Mouse (Mus musculus) hindbrain, embryonic 12.5 days (tissue): ENCODE data around the gene Iqgap2. TPM values are rescaled to one million over a fixed set of nuclear protein-coding genes. Genes with fewer than 3 reads are reported as not detected.

ENCODE experiments used
- ATAC-seq: fragments of 200-750 bp; cut with Nextera tagmentation; 2 replicates; pipeline ENCODE4 v1.8.0; 2017; ENCODE audit warnings: moderate TSS enrichment; ENCODE audit not compliant: low FRiP score
- H3K27ac ChIP-seq: fragments of 300-500 bp; sonication (generic); 2 replicates; pipeline ENCODE4 v1.5.1; 2016; ENCODE audit warnings: mild to moderate bottlenecking
- H3K27me3 ChIP-seq: fragments of 300-500 bp; sonication (generic); 2 replicates; pipeline ENCODE4 v1.6.1; 2016; ENCODE audit warnings: mild to moderate bottlenecking
- H3K36me3 ChIP-seq: fragments of 300-500 bp; sonication (generic); 2 replicates; pipeline ENCODE4 v1.6.1; 2016; ENCODE audit warnings: mild to moderate bottlenecking
- H3K4me1 ChIP-seq: fragments of 300-500 bp; sonication (generic); 2 replicates; pipeline ENCODE4 v1.6.1; 2016
- H3K4me2 ChIP-seq: fragments of 300-500 bp; sonication (generic); replicated peaks from 2 replicates; pipeline ENCODE4 v1.6.1; 2016; ENCODE audit warnings: mild to moderate bottlenecking
- H3K4me3 ChIP-seq: fragments of 300-500 bp; sonication (generic); 2 replicates; pipeline ENCODE4 v1.5.1; 2016; ENCODE audit warnings: mild to moderate bottlenecking
- H3K9ac ChIP-seq: fragments of 300-500 bp; sonication (generic); 2 replicates; pipeline ENCODE4 v1.6.1; 2016; ENCODE audit warnings: mild to moderate bottlenecking, moderate library complexity
- H3K9me3 ChIP-seq: fragments of 300-500 bp; sonication (generic); replicated peaks from 2 replicates; pipeline ENCODE4 v1.6.1; 2016; ENCODE audit warnings: mild to moderate bottlenecking
- WGBS: fragments of 180-500 bp; shearing (Covaris S2); methylation state at CpG from one replicate; pipeline ENCODE4 v1.1.7; 2016; 5-methylcytosine and 5-hydroxymethylcytosine counted together
- polyA plus RNA-seq: library from polyadenylated mRNA; unstranded; fragments of >200 nt; fragmentation: Nextera tagmentation; extraction: Ambion mirVana; gene quantifications from 2 replicates; pipeline ENCODE4 v1.2.1, GENCODE M21; 2016

Gene Iqgap2
- polyA plus RNA-seq, 1 experiment from 2014 or later, result 14.0 TPM

GRCm38 (mm10) chr13:95715356-95715755 is 176.4 kb downstream of the Iqgap2 start:
- no peak for ATAC-seq
- WGBS, result 86% methylated on average over 4 of the region's 4 CpGs

GRCm38 (mm10) chr13:95714271-95714975 is 177.3 kb downstream of the Iqgap2 start:
- no peak overlapping the region for H3K27ac ChIP-seq
- H3K27me3 ChIP-seq, result no peaks in the 10 kb centered on the region
- H3K9ac ChIP-seq, result no peak overlapping the region
- H3K4me2 ChIP-seq, result no peak overlapping the region
- no peaks in the 10 kb centered on the region for H3K9me3 ChIP-seq
- no peak overlapping the region for H3K4me3 ChIP-seq
- H3K4me1 ChIP-seq, result no peaks in the 10 kb centered on the region
- no peak for ATAC-seq
- WGBS, result 70% methylated on average over 3 of the region's 3 CpGs
- H3K36me3 ChIP-seq, result no peaks in the 10 kb centered on the region

More at GRCm38 (mm10) chr13:95715356-95715755, 176.4 kb downstream of the Iqgap2 start:
- Histone ChIP-seq H3K4me1 (0 out of 2 replicates have a peak, but pooled peaks cover 2% of the 10 kb centered on the region), H3K27ac (no peak overlapping the region), H3K9ac (no peak overlapping the region), H3K4me3 (no peak overlapping the region), H3K36me3 (no peaks in the 10 kb centered on the region), H3K27me3 (no peaks in the 10 kb centered on the region), H3K9me3 (no peaks in the 10 kb centered on the region), H3K4me2 (no peak overlapping the region)

- WGBS, result 93% methylated on average over 9 of the region's 9 CpGs
Measured at GRCm38 (mm10) chr13:95712570-95713268, 179.0 kb downstream of the Iqgap2 start.

GRCm38 (mm10) chr13:95712054-95712453 is 179.7 kb downstream of the Iqgap2 start:
- no peak for ATAC-seq

More at GRCm38 (mm10) chr13:95712570-95713268, 179.0 kb downstream of the Iqgap2 start:
- Histone ChIP-seq H3K36me3 (no peaks in the 10 kb centered on the region), H3K27ac (no peak overlapping the region), H3K4me1 (no peaks in the 10 kb centered on the region), H3K4me3 (no peak overlapping the region), H3K27me3 (no peaks in the 10 kb centered on the region), H3K9me3 (no peaks in the 10 kb centered on the region), H3K9ac (no peak overlapping the region), H3K4me2 (no peak overlapping the region)
- ATAC-seq, result no peak

GRCm38 (mm10) chr13:95705589-95705988 is 186.1 kb downstream of the Iqgap2 start:
- no peaks in the 10 kb centered on the region for H3K27me3 ChIP-seq
- 94% methylated on average over 6 of the region's 6 CpGs for WGBS
- H3K4me1 ChIP-seq, result no peaks in the 10 kb centered on the region
- no peak overlapping the region for H3K4me3 ChIP-seq
- no peak overlapping the region for H3K9ac ChIP-seq
- H3K9me3 ChIP-seq, result no peaks in the 10 kb centered on the region
- H3K27ac ChIP-seq, result no peak overlapping the region
- H3K36me3 ChIP-seq, result no peaks in the 10 kb centered on the region
- no peak for ATAC-seq
- no peak overlapping the region for H3K4me2 ChIP-seq

More at GRCm38 (mm10) chr13:95712054-95712453, 179.7 kb downstream of the Iqgap2 start:
- Histone ChIP-seq H3K4me1 (no peaks in the 10 kb centered on the region), H3K9ac (no peak overlapping the region), H3K27me3 (no peaks in the 10 kb centered on the region), H3K27ac (no peak overlapping the region), H3K36me3 (no peaks in the 10 kb centered on the region), H3K9me3 (no peaks in the 10 kb centered on the region), H3K4me2 (no peak overlapping the region), H3K4me3 (no peak overlapping the region)

GRCm38 (mm10) chr13:95703376-95703775 is 188.3 kb downstream of the Iqgap2 start:
- Histone ChIP-seq H3K9ac (no peak overlapping the region), H3K36me3 (no peaks in the 10 kb centered on the region), H3K4me3 (no peak overlapping the region), H3K4me1 (no peaks in the 10 kb centered on the region), H3K9me3 (no peaks in the 10 kb centered on the region), H3K27me3 (no peaks in the 10 kb centered on the region), H3K4me2 (no peak overlapping the region), H3K27ac (no peak overlapping the region)
- no peak for ATAC-seq
- 79% methylated on average over 5 of the region's 5 CpGs for WGBS

- Histone ChIP-seq H3K27ac (no peak overlapping the region), H3K4me3 (no peak overlapping the region), H3K36me3 (no peaks in the 10 kb centered on the region), H3K27me3 (no peaks in the 10 kb centered on the region), H3K9me3 (no peaks in the 10 kb centered on the region), H3K4me1 (no peaks in the 10 kb centered on the region), H3K4me2 (no peak overlapping the region), H3K9ac (no peak overlapping the region)
- no peak for ATAC-seq
- WGBS, result 58% methylated on average over 6 of the region's 6 CpGs
Measured at GRCm38 (mm10) chr13:95697874-95698273, 193.8 kb downstream of the Iqgap2 start.

- no peak within 1 kb of the TSS for H3K9ac ChIP-seq
- no peak within 1 kb of the TSS for H3K27ac ChIP-seq
- ATAC-seq, result no peak
- 65% methylated on average over 4 of the region's 4 CpGs for whole genome bisulfite sequencing
- no peaks in the 10 kb centered on the region for H3K9me3 ChIP-seq
- no peaks in the 10 kb centered on the region for H3K4me1 ChIP-seq
- H3K4me3 ChIP-seq, result no peak within 1 kb of the TSS
- H3K36me3 ChIP-seq, result no peaks in the 10 kb centered on the region
- no peak within 1 kb of the TSS for H3K4me2 ChIP-seq
- H3K27me3 ChIP-seq, result no peaks in the 10 kb centered on the region
Measured at GRCm38 (mm10) chr13:95696654-95697163, 195.0 kb downstream of the Iqgap2 start, which contains the start of gene F2rl2. F2rl2 (plus strand) TSS chr13:95696853.

- 88% methylated on average over 9 of the region's 9 CpGs for WGBS
- Histone ChIP-seq H3K27me3 (no peaks in the 10 kb centered on the region), H3K36me3 (no peaks in the 10 kb centered on the region), H3K4me3 (no peak overlapping the region), H3K27ac (no peak overlapping the region), H3K4me1 (no peaks in the 10 kb centered on the region), H3K4me2 (no peak overlapping the region), H3K9me3 (no peaks in the 10 kb centered on the region), H3K9ac (no peak overlapping the region)
- no peak for ATAC-seq
Measured at GRCm38 (mm10) chr13:95696120-95696653, 195.5 kb downstream of the Iqgap2 start.

GRCm38 (mm10) chr13:95692201-95692600 is 199.5 kb downstream of the Iqgap2 start:
- ATAC-seq, result no peak
- WGBS, result 87% methylated on average over 8 of the region's 8 CpGs
- no peaks in the 10 kb centered on the region for H3K27me3 ChIP-seq

GRCm38 (mm10) chr13:95688576-95688975 is 203.1 kb downstream of the Iqgap2 start:
- Histone ChIP-seq H3K9ac (no peak overlapping the region), H3K4me1 (no peaks in the 10 kb centered on the region), H3K9me3 (no peaks in the 10 kb centered on the region), H3K36me3 (no peaks in the 10 kb centered on the region), H3K27me3 (no peaks in the 10 kb centered on the region), H3K27ac (no peak overlapping the region), H3K4me3 (no peak overlapping the region), H3K4me2 (no peak overlapping the region)
- WGBS, result 83% methylated on average over 1 of the region's 1 CpGs
- no peak for ATAC-seq

More at GRCm38 (mm10) chr13:95692201-95692600, 199.5 kb downstream of the Iqgap2 start:
- no peak overlapping the region for H3K4me2 ChIP-seq
- no peaks in the 10 kb centered on the region for H3K4me1 ChIP-seq
- no peaks in the 10 kb centered on the region for H3K36me3 ChIP-seq
- no peak overlapping the region for H3K27ac ChIP-seq
- no peaks in the 10 kb centered on the region for H3K9me3 ChIP-seq
- no peak overlapping the region for H3K4me3 ChIP-seq
- H3K9ac ChIP-seq, result no peak overlapping the region

GRCm38 (mm10) chr13:95685736-95686135 is 206.0 kb downstream of the Iqgap2 start:
- no peak overlapping the region for H3K27ac ChIP-seq
- no peak overlapping the region for H3K4me3 ChIP-seq
- 83% methylated on average over 5 of the region's 5 CpGs for WGBS
- no peaks in the 10 kb centered on the region for H3K27me3 ChIP-seq
- no peaks in the 10 kb centered on the region for H3K9me3 ChIP-seq
- H3K9ac ChIP-seq, result no peak overlapping the region
- 0 out of 2 replicates have a peak, but pooled peaks cover 9% of the 10 kb centered on the region for H3K36me3 ChIP-seq
- no peak for ATAC-seq
- no peaks in the 10 kb centered on the region for H3K4me1 ChIP-seq
- H3K4me2 ChIP-seq, result no peak overlapping the region
